Mouse (Mus musculus): Measurements from ENCODE around the gene Ror2.

DNA sequence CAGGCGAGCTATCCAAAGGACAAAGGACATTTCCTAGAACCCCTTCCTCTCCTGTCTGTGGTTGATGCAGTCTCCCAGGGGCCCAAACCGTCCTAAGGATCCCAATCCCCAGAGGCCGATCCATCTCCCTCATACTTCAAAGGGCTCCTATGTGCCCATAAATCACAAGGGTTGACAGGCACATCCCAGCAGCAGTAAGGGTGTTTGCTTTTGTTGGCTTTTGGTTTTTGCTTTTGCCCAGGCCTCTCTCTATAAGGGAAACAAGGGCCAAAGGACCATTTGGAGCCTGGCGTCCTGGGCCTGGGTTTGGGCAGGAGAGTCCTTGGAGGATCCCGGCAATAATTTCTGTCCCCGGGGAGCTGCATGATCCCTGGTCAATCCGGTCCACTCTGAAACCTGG is 9.5 kb downstream of the Ror2 start:
- TF ChIP-seq CTCF (conservative IDR thresholded peaks at IDR 0.05; ENCODE audit: low read length) (no peak), NANOG (IDR thresholded peaks at IDR 0.05; ENCODE audit: borderline replicate concordance, low read length) (no peak)

Measured in E14TG2a.4 (cell line).